Mouse (Mus musculus) right cerebral cortex, postnatal 36 days (tissue): ENCODE measurements around the gene Ephb4.

ENCODE experiments used
- DNase-seq, 2 experiments: peaks; one replicate each; pipeline ENCODE4 v3.0.0; 2022; ENCODE audit warnings: low spot score in 2 of 2, mixed read lengths in 1 of 2

Gene Ephb4

DNA sequence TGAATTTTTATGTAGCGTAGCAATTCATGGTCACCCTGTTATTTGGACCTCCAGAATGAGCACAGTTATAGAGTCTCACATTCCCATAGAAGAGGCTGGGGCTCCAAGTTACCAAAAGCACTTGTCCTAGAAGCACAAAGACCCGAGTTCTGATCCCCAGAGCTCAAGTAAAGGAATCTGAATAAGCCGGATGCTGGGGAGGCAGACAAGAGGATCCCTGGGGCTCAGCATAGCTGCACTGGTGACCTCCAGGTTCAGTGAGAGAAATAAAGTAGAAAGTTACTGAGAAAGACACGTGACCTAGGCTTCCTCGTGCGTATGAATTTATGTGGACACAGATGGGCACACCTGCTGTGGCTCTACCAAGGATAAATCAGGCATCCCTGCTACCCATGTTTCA lies 14.8 kb upstream of the Ephb4 start:
- no peak for DNase-seq

DNA sequence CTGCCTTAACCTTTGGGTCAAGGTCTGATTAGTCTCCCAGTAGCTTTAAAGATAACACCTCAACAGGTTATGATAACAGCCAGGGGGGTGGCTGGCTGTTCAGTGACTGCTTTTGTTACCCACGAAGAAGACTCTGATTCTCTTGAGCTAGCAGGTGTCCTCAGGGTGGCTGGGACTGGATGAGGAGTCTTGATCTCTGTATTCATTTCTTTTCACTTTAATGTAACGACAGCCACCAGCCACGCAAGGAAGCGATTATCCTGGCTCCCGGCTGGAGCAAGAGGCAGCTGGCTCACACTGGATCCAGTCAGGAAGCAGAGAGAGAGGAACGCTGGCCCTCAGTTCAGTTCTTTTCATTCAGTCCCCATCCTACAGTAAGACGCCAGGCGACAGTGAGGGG lies 12.7 kb upstream of the Ephb4 start:
- no peak for DNase-seq

DNA sequence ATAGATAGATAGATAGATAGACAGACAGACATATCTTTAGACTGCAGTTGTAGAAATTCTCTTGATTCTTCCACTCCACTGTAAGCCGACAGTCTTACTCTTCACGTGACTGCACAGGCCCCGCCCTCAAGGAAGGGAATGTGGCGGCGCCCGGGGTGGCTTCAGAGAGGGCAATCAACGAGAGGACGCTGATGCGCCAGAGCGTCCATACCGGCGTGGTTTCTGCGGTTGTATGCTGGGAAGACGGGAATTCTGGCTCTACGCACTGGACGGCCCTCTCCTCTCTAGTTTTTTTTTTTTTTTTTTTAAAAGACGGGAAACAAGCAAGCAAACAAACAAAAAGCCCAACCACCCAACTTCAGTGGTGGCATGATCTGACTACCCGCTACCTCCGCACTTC lies 11.7 kb upstream of the Ephb4 start:
- peak; percentile 87 to 90 for DNase-seq

DNA sequence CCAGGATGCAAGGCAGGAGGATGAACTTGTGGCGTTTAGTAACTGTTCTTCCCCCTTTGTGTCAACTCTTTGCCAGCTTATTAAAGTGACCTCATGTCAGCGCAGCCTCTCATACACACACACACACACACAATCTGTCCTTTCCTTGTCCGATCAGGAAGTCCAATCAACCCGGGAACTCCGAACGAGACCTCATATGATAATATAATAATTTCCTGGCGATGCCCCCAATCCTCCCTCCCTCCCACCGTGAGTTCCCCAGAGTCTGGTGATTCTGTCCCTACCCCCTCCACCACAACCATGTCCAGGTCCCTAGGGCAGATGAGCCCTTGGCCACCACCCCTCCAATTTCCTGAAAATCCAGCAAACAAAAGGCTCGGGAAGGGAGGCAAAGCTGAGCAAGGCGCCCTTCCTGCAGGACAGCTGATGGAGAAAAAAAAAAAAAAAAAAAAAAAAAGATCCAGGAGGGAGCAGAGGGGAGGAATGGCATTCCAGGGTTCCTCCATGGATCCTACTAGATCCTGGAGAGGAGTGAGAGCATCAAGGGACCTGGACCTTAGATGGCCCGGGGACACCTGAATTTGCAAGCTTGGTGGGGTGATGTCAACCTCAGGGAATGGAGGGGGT lies 11.1 kb upstream of the Ephb4 start:
- DNase-seq, result no peak

DNA sequence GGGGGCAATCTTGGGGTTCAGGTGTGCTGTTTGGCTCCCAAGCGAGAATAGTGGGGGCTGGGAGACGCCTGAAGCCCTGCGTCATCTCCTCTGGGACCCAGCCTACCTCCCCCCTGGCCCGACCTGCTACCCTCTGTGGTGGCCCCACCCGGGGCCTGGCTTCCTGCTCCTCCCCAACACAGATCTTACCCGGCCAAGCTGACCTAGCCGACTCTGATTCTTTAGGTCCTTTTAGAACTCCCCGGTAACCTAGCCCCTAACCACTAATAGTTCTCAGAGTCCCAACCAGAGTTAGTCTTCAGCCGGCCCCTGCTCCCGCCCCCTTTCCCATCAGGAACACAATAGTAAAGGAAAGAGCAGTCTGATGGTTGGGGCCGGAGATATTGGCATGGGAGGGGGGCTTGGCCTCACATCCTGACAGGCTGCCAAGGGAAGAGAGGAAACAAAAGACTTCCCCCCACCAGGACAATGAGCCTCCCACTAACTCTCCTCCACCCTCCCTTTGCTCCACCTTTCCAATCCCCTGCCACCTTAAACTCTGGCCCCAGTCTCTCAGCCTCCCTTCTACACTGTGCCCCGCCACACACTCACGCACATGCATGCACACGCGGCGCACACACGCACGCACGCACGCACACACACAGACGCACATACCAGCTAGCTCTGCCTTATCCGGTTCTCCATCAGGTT lies 10.5 kb upstream of the Ephb4 start:
- DNase-seq, result no peak

DNA sequence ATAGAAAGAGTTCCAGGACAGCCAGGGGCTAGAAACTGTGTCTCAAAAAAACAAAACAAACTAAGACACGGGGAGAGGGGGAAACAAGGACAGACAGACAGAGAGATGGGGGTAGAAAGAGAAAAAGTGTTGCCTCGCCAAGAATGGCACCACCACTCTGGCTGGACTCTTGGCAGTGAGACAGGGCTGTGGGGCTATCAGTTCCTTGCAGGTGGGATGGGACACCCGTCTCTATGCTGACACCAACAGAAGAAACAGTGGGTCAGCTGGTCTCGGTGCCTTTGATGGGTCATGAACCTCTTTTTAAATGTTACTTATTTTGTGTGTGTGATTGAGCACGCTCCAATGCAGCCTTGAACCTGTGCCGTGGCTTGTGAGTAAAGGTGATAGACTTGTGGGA lies 9.7 kb upstream of the Ephb4 start:
- no peak for DNase-seq

DNA sequence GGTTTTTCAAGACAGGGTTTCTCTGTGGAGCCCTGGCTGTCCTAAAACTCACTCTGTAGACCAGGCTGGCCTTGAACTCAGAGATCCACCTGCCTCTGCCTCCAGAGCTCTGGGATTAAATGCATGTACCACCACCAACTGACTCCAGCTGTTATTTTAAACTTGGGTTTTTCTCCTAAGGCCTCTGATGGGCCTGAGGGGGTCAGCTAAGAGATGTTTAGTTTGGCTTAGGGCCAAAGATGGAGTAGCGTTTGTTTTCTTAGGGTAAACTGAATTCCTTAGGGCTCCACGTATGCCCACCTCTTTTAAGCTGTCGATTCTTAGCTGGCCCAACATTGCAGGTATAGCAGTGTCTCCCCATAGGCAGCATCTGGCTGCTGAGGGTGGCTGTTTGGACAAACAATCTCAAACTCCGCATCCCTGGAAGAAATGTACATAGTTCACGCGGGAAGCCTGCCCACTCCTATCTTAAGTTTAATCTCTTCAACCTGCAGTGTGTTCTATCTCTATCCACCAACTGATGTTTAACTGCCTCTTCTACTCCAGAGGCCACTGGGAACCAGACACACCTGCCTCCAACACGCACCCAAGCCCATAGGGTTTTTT lies 7.4 kb upstream of the Ephb4 start:
- no peak for DNase-seq

DNA sequence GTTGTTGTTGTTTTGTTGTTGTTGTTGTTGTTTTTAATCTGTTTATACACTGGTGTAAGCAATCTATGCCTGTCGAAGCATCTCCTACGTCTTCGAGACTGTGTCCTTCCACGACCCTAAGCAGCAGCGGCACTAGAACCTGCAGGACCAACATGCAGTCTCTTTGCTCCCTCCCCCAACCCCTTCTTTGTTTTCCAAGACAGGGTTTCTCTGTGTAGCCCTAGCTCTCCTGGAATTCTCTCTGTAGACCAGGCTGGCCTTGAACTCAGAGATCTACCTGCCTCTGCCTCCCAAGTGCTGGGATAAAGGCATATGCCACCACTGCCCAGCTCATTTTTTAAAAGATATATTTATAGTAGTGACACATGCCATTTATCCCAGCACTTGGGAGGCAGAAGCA lies 6.5 kb upstream of the Ephb4 start:
- DNase-seq, result no peak

DNA sequence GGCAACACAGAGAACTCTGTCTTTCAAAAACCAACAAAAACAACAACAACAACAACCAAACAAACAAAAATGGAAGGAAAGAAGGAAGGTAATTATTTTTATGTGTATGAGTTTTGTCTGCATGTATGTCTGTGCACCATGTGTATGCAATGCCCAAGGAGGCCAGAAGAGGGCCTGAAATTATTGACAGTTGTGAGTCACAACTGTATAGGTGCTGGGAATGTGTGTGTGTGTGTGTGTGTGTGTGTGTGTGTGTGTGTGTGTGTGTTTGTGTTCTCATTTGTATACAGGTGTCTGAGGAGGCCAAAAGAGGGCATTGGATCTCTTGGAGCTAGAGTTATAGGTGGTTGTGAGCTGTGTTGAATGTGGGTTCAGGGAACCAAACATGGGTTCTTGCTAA lies 6.0 kb upstream of the Ephb4 start:
- DNase-seq, result no peak

DNA sequence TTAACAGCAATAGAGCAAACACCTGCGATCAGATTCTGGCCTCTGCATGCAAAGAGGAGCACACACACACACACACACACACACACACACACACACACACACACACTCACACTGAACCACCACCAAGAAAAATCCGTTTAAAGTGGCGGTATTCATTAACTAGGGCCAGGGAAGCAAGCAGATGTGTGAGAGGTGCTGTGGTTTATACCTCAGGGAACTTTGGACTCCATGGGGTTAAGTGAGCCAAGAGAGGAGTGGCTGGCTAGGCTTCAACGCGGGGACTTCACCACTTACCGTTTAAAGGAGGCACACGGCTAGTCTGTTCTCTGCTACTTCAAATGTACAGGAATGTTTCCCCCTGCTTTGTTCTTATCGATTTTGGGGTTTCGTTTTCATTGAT lies 4.1 kb upstream of the Ephb4 start:
- DNase-seq, result no peak

DNA sequence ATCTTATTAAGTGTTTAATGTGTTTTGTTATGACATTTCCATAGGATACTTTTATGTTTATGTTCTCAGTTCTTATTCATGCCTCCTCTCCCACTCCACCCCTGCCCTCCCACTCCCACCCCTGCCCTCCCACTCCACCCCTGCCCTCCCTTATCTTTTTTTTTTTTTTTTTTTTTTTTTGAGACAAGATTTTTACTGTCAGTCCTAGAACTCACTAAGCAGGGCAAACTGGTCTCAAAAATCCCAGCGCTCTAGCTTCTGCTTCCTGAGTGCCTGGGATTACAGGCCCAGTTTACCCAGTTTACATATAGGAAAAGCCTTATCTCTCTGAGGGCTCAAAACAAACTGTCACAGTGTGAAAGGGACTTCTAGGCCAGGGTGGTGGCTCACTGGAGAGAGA lies 3.5 kb upstream of the Ephb4 start:
- no peak for DNase-seq

DNA sequence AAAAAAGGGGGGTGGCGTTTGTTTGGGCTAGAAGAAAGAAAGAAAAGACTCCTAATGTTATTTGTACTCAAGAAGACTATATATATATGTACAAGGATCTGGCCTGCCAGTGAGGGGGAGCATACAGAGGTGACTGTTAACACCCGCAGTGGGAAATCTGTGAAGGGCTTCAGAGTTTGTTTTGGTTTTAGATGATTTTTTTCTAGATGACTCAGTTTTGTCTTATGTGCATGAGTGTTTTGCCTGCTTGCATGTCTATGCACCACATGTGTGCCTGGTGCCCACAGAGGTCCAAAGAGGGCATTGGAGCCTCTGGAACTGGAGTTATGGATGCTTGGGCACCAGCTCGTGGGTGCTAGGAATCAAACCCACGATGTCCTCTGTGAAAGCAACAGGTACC lies 2.9 kb upstream of the Ephb4 start:
- no peak for DNase-seq

DNA sequence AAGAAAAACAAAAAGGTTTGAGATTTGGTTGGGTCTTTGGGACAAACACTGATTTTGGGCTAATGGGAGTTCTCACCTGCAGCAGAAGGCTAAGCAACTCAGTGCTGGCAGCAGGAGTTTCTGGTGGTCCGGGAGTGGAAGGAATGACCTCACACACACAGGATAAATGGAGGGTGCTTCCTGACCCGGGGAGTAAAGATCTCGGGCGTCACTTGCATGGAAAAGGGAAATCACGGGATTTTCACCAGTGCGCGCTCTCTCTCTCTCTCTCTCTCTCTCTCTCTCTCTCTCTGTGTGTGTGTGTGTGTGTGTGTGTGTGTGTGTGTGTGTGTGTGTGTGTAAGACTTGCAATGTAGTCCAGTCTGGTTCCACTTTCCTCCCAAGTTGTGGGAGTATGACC lies 2.1 kb upstream of the Ephb4 start:
- no peak for DNase-seq

DNA sequence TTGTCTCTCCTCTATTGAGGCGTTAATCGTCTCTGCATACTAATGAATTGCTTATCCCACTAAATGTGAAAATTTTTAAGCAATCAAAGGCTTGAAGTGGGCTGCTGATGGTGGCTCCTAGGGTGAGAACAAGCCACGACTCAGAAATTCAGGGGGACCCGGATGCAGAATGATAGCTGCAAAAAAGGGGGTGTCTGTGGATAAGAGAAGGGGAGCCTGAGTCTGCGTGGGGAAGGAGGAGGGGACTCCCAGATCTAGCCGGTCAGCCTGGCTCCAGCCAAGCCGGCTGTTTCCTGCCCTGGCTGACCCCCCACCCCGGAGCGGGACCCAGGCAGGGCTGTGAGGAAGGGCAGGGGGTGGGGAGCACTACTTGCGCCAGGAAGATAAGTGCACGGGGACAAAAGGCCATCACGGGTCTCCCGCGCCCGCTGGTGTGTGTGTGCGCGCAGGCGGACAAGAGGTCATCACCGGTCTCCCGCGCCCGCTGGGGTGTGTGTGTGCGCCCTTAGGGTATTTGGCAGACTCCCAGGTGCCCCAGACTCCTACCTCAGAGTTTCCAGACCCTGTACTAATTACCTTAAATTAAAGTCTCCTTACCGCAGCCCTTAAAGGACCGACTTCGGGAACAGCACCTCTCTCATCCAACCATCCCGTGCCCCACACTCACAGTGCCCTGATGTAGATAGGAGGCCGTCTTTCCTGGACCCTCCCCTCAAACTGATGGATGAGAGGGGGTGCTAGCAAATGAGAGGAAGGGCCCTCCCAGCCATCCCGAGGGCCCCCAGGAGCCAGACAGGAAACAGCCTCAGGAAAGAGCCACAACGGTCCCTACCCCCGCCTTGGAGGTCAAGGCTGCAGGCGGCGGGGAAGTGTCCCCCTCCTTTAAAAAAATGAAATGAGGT lies 1.2 kb upstream of the Ephb4 start:
- no peak for DNase-seq

DNA sequence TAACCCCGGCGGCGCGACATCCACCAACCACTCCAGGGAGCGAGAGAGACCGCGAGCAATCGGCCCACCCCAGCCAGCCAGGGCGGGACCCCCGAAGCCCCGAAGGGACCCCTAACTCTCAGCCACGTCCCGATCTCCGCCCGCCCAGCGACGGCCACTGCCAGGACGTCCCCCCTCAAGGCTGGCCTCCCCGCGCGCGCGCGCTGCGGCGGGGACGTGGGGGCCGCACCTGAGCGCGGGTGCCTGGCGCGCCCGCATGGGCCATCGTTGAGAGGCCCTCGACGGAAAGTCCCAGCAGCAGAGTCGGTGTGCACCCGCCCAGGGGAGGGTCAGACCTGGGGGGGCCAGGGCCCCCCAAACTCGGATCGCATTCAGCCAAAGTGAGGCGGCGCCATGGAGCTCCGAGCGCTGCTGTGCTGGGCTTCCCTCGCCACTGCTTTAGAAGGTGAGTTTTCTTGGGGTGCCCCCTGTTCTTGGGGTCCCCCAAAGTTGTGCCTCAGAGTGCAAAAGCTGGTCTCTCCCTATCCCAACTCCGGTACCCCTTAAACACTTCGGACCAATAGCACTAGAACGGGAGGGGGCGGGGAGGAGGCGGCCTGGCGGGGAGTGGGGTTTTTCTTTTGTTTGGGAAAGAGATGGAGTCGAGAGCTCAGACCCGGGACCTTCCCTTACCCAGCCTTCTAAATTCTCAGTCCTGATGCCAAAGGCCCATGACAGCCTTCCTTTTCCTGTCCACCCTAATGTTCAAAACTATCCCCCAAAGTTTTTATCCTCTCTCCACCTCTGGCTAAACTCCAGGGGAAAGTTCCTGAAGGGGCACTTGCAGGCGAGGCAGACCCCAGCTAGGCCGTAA lies 522 bp downstream of the Ephb4 start:
- DNase-seq, result no peak

DNA sequence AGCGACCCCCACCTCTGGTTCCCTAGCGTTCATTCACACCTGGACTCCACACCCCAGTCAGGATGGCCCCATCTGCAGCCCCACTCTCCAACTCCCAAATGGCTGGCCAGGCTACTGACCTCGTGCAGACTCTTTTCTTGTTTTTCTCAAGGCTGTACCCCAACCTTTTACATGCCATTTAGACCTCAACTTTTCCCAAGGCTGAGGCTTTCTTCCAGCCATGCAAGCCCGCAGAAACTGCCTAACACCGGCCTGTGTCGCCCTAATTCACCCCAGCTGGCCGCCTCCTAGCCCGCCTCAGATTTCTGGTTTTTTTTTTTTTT lies 1.1 kb downstream of the Ephb4 start:
- no peak for DNase-seq

DNA sequence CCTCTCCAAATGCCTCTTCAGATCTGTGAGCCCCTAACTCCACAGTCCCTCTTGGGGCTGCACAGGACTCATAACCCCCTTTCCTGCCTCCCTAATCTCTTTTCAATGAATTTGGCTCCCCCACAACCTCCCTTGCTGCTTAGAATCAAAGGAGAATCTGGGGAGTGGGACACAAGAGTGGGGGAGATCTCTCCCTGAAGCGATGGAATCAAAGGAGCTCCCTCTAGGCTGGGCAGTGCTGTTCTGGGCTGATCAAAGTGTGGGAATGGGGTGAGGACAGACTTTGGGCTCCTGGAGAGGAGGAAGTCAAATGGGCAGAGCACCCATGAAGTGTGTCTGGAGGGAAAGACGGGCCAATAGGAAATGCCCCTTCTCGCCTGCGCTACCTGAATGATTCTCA lies 1.5 kb downstream of the Ephb4 start:
- DNase-seq, result no peak

DNA sequence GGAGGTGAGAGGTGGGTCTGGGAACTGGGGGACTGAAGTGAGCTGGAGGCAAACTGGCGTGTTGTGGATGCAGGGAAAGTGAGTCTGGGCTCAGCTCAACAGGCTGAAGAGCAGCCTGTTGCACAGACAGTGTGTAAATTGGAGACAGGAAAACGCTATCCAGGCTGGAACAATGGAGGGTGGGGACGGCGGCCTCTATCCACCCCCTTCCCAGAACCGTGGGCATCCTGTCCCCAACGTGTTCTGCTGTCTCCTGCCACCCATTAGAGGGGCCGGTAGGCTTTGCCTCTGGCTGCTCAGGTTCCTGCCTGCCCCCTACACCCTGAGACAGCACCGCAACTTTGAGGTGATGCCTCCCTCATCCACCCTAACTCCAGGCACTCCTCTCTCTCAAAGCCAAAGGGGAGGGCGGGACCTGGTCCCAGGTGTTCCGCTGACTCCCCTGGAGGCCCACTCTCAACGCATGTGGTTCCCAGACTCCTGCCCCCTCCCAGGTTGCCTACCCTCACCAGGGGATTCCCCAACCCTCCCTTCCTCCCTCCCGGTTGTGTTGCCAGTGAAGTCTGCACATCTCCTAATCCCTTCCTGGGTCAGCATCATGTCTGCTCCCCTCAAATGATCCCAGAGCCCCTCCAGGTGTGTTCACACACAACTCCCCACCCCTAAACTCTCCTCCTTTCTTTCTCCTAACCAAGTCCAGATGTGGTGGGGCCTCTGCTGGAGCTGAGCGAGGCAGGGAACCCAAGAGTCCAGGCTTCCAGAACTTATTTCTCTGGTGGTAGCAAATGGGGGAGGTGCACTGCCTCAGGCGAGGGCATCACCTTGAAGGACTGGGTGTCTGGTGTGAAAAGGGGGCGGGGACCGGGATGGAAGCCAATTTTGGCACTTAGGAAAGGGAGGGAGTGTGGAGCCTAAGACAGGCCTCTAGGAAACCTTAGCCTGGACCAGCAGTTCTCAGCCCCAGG lies 2.4 kb downstream of the Ephb4 start:
- no peak for DNase-seq

DNA sequence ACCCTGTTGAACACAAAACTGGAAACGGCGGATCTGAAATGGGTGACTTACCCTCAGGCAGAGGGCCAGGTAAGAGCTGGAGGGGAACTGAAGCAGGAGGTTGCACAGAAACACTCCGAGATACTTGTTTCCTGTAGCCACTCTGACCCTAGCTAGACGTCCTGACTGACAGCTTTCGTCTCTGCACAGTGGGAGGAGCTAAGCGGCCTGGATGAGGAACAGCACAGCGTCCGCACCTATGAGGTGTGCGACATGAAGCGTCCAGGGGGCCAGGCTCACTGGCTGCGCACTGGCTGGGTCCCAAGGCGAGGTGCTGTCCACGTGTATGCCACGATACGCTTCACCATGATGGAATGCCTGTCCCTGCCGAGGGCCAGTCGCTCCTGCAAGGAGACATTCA lies 4.2 kb downstream of the Ephb4 start:
- DNase-seq, result no peak

DNA sequence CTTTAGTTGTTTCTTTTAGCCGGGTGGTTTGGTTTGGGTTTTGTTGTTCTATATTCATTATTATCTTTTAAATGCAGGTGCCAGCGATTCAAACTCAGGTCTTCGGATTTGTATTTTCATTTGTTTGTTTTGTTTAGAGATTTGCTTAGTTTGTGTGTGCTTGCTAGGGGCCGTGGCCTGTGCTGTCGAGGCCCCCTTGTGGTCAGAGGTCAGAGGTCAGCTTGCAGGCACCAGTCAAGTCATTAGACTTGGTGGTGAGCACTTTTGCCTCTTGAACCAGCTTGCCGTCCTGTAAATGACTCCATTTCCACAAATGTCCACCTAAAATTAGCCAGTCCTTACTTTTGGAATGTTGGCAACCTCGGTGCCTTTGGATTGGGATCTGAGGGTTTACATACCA lies 8.5 kb downstream of the Ephb4 start:
- no peak for DNase-seq

DNA sequence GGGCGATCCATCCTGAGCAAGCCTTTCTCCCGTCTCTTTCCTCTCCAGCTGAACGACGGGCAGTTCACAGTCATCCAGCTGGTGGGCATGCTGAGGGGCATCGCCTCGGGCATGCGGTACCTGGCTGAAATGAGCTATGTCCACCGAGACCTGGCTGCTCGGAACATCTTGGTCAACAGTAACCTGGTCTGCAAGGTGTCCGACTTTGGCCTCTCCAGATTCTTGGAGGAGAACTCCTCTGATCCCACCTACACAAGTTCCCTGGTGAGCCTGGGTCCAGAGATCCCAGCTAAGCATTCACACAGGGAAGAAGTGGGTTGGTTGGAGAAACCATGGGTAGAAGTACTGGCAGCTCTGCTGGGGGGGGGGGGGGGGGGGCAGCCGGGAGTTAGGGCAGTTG lies 19.8 kb downstream of the Ephb4 start:
- DNase-seq, result no peak
